Mouse (Mus musculus) layer of hippocampus, adult 18-20 months (tissue): ENCODE data around the gene Bcar3. TPM values are rescaled to one million over a fixed set of nuclear protein-coding genes. Genes with fewer than 3 reads are reported as not detected.

Experiments
- DNase-seq, 2 experiments: peaks; one replicate each; pipeline ENCODE4 v3.0.0; 2022; ENCODE audit warnings: low spot score in 2 of 2
- total RNA-seq, 2 experiments: library from RNA; stranded (reverse); gene quantifications; 2 replicates each; pipeline ENCODE4 v1.2.3; 2021

Gene Bcar3
- total RNA-seq, 2 experiments from 2014 or later = 8.8 to 9.8 TPM

DNA sequence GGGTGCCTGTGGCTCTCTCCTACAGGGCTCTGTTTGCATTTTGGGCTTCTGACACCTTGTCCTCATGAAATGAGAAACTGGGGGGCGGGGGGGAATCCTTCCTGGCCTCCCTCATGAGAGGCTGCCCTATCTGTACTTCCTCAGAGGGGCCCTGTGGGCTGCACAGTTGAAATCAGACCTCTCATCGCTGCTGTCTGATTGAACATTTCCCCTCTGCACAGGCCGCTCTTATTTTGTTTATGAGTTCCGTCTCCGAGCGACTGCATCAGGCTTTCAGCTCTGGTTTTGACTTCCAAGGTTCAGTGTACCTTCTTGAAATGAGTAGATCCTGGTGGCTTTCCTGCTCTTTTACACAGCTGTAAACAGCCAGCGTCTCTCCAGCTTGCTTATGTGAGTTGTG, 40.4 kb downstream of the Bcar3 start:
- no peak for DNase-seq

DNA sequence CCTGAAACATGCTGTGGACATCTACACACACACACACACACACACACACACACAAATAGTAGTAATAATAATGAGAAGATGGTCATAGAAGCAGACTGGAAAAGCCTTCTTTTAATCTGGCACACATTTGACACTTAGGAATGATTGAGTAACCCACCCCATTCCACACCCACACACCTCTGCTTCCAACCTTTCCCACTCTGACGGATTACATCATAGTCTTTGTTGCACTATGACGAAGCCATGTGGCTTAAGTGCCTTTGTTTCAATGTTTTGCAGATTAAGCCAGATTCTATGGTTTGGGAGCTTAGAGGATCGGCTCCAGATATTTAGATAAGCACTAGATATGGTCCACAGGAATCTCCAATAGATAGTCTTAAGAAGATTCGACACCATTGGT, 42.1 kb downstream of the Bcar3 start:
- no peak for DNase-seq

DNA sequence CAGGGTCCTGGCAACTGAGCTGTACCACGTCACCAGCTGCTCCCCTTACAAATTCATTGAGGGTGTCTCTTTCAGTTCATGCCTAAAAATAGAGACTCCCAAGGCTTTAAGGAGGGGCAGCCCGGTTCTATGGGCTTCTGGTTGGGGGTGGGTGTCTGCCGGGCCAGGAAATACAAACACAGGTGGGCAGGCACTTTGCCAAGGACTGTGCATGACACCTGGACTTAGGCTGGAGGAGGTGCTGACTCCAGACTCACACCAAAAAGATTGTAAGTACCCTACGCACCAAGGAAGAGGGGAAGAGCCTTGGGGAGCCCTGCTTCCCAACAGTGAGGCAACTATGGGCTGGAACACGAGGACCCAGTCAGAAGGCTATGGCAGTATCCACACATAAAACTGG, 44.1 kb downstream of the Bcar3 start:
- DNase-seq = no peak

DNA sequence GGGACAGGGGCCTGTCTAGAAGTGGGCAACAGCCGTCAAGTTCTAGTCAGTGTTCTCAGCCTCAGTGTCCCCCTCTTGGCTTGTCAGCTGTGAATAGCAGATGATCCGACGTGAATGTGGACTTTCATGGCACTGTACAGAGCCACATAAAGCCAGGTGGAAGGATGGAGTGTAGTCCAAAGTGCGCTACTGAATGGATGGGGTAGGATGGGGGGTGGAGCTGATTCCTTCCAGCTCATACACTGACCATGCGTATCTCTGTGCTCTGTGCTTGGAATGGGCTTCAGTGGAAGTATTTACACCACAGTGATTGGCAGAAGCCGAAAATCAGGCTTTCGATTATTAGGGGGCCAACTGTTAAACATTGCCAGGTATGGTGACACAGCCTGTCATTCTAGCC, 45.0 kb downstream of the Bcar3 start:
- DNase-seq = no peak

DNA sequence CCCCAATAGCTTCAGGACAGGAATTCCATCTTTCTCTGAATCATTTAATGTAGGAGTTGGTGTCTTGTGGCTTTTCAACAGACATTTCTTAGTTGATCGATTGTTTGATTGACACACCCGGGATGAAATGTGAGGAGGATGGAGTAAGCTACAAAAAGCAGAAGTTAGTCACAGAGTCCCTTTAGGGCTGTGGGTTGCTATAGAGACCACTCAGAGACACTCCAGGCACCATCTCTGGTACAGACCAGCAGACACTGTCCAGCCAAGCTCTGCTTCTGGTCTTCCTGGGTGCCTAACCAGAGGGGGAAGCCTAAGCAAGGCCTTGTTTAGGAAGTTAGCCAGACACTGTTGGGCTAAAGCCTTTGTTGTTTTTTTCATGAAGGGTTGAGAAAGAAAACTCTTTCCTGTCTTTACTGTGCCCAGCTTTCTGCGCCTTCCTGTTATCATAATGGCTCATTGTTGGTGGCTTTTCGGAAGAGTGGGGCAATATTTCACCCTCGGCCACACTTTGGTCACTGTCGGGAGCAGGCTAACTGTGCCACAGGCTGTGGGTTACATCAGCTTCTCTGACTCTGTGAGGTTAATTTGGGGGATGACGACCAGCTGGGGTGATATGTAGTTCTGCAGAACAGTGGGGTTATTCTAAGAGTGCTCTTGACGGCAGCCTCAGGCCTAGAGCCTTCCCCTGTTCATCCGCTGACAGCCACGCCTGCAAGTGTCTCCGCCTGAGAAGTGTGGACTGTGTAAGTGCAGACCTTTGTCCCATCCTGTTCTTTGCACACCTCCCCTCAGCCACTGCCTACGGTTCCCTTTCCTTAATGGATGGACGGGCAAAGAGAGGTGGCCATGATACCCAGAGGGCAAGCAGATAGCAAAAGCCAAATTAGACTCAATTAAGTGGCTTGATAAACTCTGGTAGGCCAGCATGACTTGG, 46.5 kb downstream of the Bcar3 start:
- no peak for DNase-seq

DNA sequence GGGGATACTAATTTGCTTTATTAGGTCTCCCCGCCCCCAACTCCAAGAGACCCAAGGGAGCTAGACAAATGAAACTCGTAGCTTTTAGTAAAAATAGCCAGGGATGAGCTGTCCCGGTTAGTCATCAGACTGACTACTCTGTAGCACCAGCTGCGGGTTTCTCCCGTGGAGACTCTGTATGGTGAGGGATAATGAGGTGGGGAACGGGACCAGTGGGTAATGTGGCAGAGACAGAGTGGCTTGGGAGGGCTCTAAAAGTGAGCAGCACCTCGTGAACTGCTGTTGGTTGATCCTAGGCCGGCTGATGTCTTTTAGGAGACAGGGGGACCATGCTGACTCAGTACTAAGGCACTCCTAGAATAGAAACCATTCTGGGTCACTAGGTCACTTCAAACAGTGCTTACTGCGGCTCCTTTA, 49.5 kb downstream of the Bcar3 start:
- peak in 1 of 2 experiments; percentile 9 for DNase-seq

DNA sequence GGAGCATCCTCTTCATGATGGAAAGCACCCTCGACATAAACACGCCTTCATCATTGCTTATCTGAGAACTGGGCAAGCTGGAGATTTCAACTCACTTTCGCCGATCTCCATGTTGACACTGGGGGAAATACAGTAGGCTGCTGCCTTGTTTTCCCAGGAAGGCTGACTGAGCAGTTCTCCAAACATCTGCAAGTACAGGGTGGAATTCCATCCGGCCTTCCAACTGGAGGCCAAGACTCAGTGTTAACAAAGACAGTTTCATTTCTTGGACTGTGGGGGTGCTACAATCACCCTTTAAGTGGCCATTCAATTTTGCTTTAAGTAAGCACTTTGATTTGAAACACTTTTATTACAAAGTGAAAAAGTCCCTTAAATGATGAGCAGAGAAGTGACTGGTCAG, 50.4 kb downstream of the Bcar3 start:
- DNase-seq = no peak

DNA sequence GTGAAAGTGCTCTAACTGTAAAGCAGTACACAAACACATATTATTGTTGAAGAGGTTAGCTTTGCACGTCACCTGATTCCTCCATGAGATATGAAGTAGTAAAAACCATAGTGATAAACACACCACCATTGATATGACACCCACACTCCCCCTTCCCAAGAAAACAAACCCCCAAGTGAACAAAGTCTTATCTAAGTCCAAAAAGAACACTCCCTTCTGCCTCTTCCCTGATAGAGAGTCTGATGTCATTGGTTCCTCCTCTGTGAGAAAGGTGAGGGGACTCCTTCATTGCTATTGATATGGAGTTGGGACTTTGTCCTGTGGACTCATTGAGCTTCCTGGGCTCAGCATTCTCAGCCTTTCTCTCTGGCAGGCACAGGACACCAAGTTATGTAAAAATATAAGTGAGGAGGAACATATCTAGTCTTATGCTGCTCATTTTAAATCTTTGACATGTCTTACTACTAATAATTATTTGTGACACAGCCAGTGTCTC, 52.1 kb downstream of the Bcar3 start:
- DNase-seq = no peak

DNA sequence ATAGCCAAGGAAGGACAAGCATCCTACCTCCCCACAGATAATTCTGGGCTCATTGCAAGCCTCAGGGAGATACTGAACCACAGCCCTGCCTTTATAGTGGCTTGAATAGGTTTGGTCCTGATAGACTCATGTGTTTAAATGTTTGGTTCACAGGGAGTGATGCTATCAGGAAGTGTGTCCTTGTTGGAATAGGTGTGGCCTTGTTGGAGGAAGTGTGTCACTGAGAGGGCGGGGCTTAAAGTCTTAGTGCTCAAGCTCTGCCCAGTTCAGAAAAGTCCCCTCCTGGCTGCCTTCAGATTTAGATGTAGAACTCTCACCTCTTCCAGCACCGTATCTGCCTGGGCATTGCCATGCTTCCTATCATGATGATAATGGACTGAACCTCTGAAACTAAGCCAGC, 52.7 kb downstream of the Bcar3 start:
- DNase-seq = no peak

DNA sequence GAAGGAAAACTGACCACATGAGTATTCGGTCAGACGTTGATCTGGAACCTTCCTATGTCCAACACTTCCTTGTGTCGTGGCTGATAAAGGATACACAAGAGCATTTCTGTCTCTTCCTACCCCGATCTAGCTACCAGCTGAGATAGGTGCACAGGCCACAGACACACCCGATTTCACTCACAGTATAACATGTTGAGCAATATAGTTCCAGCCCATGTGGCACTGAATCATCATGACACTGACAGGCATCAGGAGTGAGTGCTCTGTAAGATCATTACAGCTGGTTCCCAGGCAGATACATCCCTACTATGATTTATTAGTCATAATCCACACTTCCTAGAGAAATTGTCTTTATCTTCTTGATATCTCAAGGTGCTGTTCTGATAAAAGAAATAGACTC, 54.7 kb downstream of the Bcar3 start:
- DNase-seq = no peak

DNA sequence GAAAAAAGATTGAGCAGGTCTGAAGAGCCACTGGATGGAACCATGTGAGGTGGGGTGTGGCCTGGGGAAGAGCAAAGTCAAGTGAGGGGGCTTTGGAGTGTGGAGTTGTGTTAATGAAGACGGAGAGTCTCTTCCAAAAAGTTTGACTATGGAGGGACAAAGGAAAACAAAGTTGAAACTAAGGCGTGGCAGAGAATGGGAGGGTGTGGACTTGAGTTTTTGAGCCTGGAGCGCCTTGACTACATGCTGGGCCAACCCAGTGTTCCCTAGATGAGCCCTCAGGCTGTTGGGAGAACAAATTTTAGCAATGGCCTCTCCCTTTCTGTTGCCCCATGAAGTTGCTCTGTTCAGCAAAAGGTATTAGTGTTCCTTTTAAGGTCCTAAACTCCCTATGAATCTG, 58.9 kb downstream of the Bcar3 start:
- no peak for DNase-seq

DNA sequence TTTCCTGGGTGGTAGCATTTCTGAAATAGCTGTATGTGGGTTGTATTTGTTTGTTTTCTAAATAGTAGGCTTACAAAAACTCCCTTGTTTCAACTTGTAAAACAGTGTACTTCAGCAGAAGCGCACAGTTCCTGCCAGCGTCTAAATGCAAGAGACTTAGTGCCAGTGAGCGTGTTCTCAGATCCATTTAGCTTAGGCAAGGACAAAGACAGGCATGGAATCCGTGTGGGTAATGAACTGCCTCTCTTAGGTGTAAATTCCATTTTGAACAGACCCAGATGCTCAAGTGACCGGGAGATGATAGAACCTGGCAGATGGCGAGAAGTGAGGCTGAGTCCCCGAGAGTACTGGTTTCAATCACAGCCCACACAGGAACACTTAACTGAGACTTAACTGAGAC, 65.5 kb downstream of the Bcar3 start:
- DNase-seq = peak in 1 of 2 experiments; percentile 11

DNA sequence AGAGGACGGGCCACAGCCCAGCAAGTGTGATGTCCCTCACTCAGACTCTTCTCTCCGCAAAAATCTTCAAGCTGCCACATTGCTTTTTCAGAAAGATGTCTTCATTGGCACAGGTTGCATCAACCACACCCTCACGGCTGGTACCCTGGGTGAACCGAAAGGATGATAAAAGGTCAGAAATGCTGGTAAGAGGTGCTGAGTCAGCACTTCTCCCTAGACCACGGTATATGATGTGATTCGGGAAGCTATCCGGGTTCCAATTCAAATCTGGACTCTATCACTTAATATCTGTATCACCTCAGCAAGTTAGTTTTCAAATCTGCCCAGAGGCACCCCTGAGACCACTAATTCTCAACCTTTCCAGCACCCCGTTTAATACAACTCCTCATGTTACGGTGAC, 66.0 kb downstream of the Bcar3 start:
- no peak for DNase-seq

DNA sequence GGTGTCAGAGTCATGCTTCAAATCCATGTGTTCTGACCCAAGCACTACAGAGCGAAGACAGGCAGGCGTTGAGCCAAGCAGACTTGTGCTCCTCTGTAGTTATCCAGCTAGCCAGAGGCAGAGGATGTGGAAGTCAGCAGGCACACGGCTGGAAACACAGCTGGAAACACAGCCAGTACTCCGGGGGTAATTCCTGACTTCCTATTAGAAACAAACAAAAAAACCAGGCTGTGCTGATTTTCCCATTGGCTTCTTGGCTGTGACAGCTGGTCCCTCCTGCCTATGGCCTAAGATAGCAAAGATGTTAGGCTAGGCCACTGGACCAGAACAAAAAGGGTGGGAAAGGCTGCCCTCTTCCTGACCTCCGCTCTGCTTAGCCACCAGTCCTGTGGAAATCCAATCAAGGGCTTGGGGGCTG, 66.8 kb downstream of the Bcar3 start:
- DNase-seq = no peak

DNA sequence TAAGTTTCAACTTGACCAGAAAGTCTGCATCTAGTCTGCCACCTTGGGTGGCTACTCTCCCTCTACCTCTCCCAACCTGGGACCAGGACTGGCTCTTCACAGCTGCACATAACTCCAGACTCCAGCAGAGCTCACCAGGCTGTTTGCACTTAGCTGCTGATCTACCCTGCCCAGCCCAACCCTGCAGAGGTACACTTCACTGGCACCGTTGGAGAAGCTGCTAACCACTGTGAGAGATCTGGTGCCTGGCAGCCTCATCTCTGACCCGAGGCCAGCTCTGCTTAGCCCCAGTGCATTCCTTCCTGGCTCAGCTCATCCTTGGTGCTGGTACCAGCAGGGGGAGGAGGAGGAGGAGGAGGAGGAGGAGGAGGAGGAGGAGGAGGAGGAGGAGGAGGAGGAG, 68.8 kb downstream of the Bcar3 start:
- no peak for DNase-seq

DNA sequence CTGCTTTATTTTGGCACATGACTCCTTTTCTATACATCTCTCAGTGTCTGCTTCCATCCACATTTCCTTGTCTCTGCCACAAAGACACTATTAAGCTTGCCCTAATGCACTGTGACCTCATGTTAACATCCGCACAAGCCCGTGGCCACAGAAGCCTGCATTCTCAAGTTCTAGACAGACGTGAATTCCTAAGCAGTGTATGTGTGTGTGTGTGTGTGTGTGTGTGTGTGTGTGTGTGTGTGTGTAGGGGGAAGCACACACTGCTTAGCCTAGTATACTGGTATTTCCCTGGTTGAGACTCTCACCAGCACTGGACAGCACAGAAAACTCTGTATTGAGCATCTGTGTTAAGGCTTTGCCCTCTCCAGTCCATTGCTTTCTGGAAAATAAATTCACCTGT, 70.6 kb downstream of the Bcar3 start:
- no peak for DNase-seq

DNA sequence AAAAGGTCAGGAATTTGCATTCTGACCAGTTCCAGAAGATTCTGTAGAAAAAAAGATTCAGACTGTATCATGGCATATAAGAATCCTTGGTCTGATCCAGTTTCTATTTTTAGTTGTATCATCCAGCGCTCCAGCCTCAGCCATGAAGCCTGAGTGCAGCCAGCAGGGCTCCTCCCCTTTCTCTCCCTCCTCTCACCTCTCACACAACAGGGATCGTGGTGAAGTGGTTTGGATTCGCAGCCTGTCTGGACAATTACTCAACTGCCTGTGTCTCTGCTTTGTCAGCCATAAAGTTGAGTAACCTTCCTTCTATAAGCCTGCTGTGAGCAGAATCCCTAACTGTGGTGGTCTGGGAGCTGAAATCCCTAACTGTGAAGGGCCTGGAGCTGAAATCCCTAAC, 71.4 kb downstream of the Bcar3 start:
- DNase-seq = no peak

DNA sequence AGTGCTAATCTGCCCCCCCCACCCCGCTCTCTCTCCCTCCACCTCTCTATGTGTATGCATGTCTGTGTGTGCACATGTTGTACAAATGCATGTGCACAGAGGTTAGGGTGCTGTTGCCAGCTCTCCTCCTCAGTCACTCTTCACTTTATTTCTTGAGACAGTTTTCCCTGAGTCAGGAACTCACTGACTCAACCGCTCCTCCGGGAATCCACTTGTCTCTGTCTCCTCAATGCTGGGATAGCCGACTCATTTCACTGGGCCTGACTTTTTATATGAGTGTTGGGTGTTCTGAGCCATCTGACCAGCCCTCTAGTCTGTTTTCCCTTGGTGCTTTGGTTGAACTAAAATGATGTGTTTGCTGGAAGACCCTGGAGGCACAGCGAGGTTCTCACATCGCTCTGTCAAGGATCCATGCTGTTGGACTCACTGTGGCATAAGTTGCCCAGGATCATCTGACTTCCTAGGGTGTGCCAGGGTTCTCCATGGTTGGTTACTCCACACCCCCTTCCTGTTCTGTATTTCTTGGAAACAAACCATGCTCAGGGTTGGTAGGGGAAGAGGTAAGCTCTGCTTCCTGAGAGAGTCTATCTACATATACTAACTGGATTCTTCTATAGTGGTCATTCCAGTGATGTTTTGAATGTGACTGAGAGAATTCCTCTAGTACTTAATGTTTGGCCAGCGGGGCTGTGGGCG, 77.9 kb downstream of the Bcar3 start:
- DNase-seq = no peak

DNA sequence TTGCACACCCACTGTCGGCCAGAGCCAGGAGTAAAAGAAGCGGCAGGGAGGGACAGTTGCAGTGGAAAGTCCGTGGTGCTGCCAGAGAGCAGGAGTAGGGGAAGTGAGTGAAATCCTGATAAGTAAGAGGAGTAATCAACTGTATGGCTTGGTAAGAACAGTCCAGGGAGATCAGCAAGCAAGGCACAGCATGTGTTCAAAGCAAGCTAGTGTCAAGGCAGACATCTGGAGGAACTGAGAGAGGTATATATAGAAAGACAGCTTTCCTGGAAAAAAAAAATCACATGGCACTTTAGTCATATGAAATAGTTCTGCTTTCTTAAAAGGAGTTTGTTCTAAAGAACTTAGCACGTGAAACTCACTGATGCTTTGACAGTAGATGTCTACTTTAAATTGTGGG, 78.7 kb downstream of the Bcar3 start:
- no peak for DNase-seq

DNA sequence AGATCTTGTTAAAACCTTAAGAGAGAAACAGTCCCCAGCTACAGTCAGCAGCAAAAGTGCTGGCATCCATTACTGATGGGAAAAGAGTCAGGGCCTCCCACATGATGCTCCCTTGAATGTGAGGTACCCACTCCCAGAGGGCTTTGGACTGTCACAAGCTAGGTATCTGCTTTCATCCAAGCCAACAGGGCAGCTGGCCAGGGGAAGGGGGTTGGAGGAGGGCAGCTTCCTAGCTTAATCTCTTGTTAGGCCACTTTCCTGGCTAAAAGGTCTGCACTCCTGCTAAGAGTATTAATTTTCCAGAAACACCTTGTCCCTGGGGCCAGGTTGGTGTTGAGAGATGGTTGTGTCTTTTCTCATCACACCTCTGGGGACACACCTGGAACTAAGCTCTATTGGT, 82.1 kb downstream of the Bcar3 start:
- no peak for DNase-seq

DNA sequence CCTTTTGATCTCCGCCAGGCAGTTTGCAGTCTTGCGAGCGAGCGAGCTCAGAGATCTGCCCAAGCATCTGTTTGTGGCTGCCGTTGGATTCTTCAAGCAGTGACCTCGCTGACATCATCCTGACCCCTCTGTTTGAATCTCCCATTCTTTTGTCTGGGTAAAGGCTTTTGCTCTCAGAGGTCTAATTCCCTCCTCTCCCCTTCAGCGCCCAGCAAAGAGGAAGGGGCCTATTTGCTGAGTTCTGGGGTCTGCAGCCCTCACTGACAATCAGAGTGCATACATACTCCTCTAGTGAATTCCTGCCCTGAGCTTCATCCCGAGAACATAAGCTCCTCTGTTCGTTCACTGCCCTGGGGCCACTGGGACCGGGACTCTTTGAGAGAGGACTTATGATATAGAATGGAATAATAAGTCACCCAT, 82.5 kb downstream of the Bcar3 start:
- no peak for DNase-seq

DNA sequence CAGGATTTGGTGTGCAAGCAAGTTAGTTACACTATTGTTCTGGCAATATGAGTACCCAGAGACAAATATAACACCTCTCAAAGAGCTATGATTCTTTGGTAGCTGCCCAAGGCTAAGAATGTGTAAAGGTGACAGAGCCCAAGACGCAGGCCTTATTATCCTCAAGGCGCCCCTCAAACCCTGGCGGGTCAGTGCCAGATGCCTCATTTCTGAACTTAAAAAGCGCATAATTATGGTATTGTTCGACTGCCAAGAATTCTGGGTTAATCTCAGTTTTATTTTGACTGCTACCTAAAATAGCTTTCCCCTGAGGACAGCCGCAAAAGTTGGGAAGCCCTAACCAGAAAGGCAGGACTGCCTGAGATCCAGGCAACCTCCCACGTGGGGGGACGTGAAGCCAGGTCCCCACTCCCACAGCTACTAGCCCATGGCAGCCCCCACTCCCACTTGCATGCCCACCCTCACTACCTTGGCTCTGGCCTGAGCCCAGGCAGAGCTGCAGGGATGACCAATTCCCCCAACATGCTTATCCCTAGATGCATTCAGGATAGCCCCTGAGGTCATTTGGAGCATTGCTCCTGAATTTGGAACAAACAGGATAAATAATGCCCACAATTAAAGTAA, 83.0 kb downstream of the Bcar3 start:
- no peak for DNase-seq
